Mouse (Mus musculus) heart, embryonic 14.5 days (tissue): ENCODE results near the gene Ccdc88b. TPM values are rescaled to one million over a fixed set of nuclear protein-coding genes. Genes with fewer than 3 reads are reported as not detected.

ENCODE experiments used
- microRNA-seq: library from miRNA; unstranded; fragments of <30 nt; microRNA quantifications from one replicate; pipeline ENCODE4, GENCODE M21; 2016
- polyA plus RNA-seq: library from polyadenylated mRNA; unstranded; fragments of >200 nt; fragmentation: Nextera tagmentation; extraction: Ambion mirVana; gene quantifications from 2 replicates; pipeline ENCODE4 v1.2.1, GENCODE M21; 2014

Ccdc88b gene
- polyA plus RNA-seq, 1 experiment from 2014 or later, result 0.22 TPM

Small RNA genes lying within 50 kb of the gene (microRNA-seq; reads per million reads assigned to microRNA genes)
- not detected for gene Mir5046

Other genes with a start within 250 kb of the Ccdc88b start
- gene Rps6ka4, start 17.6 kb downstream of the Ccdc88b start, polyA plus RNA-seq, result 11.1 and 13.9 TPM in 2 replicates
- gene Trmt112, start 51.5 kb upstream of the Ccdc88b start, polyA plus RNA-seq, result 81.9 and 95.0 TPM in 2 replicates
- 192 and 210 TPM in 2 replicates for gene Prdx5, start 51.9 kb upstream of the Ccdc88b start, polyA plus RNA-seq
- gene Esrra, start 63.6 kb upstream of the Ccdc88b start, polyA plus RNA-seq, result 14.4 and 18.0 TPM in 2 replicates
- gene Catsperz, start 67.2 kb upstream of the Ccdc88b start, polyA plus RNA-seq, result 1.4 and 1.7 TPM in 2 replicates
- gene Kcnk4, start 76.3 kb upstream of the Ccdc88b start, polyA plus RNA-seq, result 0.27 and 0.46 TPM in 2 replicates
- gene Bad, start 83.7 kb upstream of the Ccdc88b start, polyA plus RNA-seq, result 55.9 and 58.0 TPM in 2 replicates
- gene Gpr137, start 84.3 kb upstream of the Ccdc88b start, polyA plus RNA-seq, result 20.7 and 20.8 TPM in 2 replicates
- 170 and 184 TPM in 2 replicates for gene Ppp1r14b, start 116.8 kb upstream of the Ccdc88b start, polyA plus RNA-seq
- 15.2 and 16.8 TPM in 2 replicates for gene Plcb3, start 118.3 kb upstream of the Ccdc88b start, polyA plus RNA-seq
- 64.2 and 65.1 TPM in 2 replicates for gene Fkbp2, start 122.3 kb upstream of the Ccdc88b start, polyA plus RNA-seq
- 141 and 153 TPM in 2 replicates for gene Vegfb, start 129.4 kb upstream of the Ccdc88b start, polyA plus RNA-seq
- 40.0 and 42.9 TPM in 2 replicates for gene Dnajc4, start 134.4 kb upstream of the Ccdc88b start, polyA plus RNA-seq
- 29.7 and 31.8 TPM in 2 replicates for gene Nudt22, start 137.9 kb upstream of the Ccdc88b start, polyA plus RNA-seq
- 20.0 and 22.0 TPM in 2 replicates for gene Trpt1, start 137.9 kb upstream of the Ccdc88b start, polyA plus RNA-seq
- 5.2 and 6.6 TPM in 2 replicates for gene Fermt3, start 161.3 kb upstream of the Ccdc88b start, polyA plus RNA-seq
- 174 and 175 TPM in 2 replicates for gene Stip1, start 181.8 kb upstream of the Ccdc88b start, polyA plus RNA-seq
- 50.5 and 53.0 TPM in 2 replicates for gene Macrod1, start 198.6 kb upstream of the Ccdc88b start, polyA plus RNA-seq
- gene Flrt1, start 247.5 kb upstream of the Ccdc88b start, polyA plus RNA-seq, result 1.4 and 1.5 TPM in 2 replicates